Mouse (Mus musculus) liver, postnatal 0 days (tissue): ENCODE data around the gene Sorcs2. TPM values are rescaled to one million over a fixed set of nuclear protein-coding genes. Genes with fewer than 3 reads are reported as not detected.

Experiments used
- ATAC-seq: fragments of 200-750 bp; cut with Nextera tagmentation; 2 replicates; pipeline ENCODE4 v1.8.0; 2017; ENCODE audit warnings: mild to moderate bottlenecking, moderate library complexity
- DNase-seq: peaks from one replicate; pipeline ENCODE4 v3.0.0-alpha.2; 2016
- H3K27ac ChIP-seq: fragments of 300-500 bp; sonication (generic); 2 replicates; pipeline ENCODE4 v1.5.1; 2014; ENCODE audit warnings: antibody characterized with exemption, moderate library complexity, mild to moderate bottlenecking, low read depth
- H3K27me3 ChIP-seq: fragments of 300-500 bp; sonication (generic); 2 replicates; pipeline ENCODE4 v1.6.1; 2014; ENCODE audit warnings: low read length, control low read depth, mixed read lengths; ENCODE audit not compliant: insufficient read depth
- H3K36me3 ChIP-seq: fragments of 300-500 bp; sonication (generic); replicated peaks from 2 replicates; pipeline ENCODE4 v1.6.1; 2014; ENCODE audit warnings: mild to moderate bottlenecking, control low read depth, low read length, moderate library complexity, mixed read lengths; ENCODE audit not compliant: insufficient read depth
- H3K4me1 ChIP-seq: fragments of 300-500 bp; sonication (generic); 2 replicates; pipeline ENCODE4 v1.6.1; 2014; ENCODE audit warnings: antibody characterized with exemption, mild to moderate bottlenecking, control low read depth; ENCODE audit not compliant: insufficient read depth
- H3K4me2 ChIP-seq: fragments of 300-500 bp; sonication (generic); 2 replicates; pipeline ENCODE4 v1.6.1; 2014; ENCODE audit warnings: low read depth, mild to moderate bottlenecking, low read length, moderate library complexity, mixed read lengths
- H3K4me3 ChIP-seq: fragments of 300-500 bp; sonication (generic); 2 replicates; pipeline ENCODE4 v1.5.1; 2014; ENCODE audit warnings: low read depth, low read length
- H3K9ac ChIP-seq: fragments of 300-500 bp; sonication (generic); replicated peaks from 2 replicates; pipeline ENCODE4 v1.6.1; 2014; ENCODE audit warnings: mild to moderate bottlenecking, moderate library complexity
- H3K9me3 ChIP-seq: fragments of 300-500 bp; sonication (generic); 2 replicates; pipeline ENCODE4 v1.6.1; 2016; ENCODE audit warnings: mild to moderate bottlenecking, control low read depth, low read length, mixed read lengths
- CTCF ChIP-seq: sonication (generic); IDR thresholded peaks from 2 replicates; pipeline ENCODE4 v1.5.1; 2016; ENCODE audit warnings: antibody characterized with exemption, low read depth
- EP300 ChIP-seq: IDR thresholded peaks from 2 replicates; pipeline ENCODE4 v1.6.1; 2016; ENCODE audit warnings: antibody characterized with exemption, low read depth, mild to moderate bottlenecking
- whole genome bisulfite sequencing: fragments of 180-500 bp; shearing (Covaris S2); extraction: QIAGEN DNeasy Blood & Tissue Kit; methylation state at CpG from one replicate; pipeline ENCODE4 v1.1.7; 2014; ENCODE audit not compliant: insufficient replicate concordance; 5-methylcytosine and 5-hydroxymethylcytosine counted together
- polyA plus RNA-seq: library from polyadenylated mRNA; unstranded; fragments of >200 nt; fragmentation: Nextera tagmentation; extraction: Ambion mirVana; gene quantifications from 2 replicates; pipeline ENCODE4 v1.2.1, GENCODE M21; 2015

The Sorcs2 gene
- polyA plus RNA-seq, 1 experiment from 2014 or later = 0.33 TPM

GRCm38 (mm10) chr5:36139766-36140165, 258.2 kb downstream of the Sorcs2 start:
- H3K27ac ChIP-seq = no peak overlapping the region
- H3K4me3 ChIP-seq = no peak overlapping the region
- no peaks in the 10 kb centered on the region for H3K36me3 ChIP-seq
- ATAC-seq (no peak), DNase-seq (no peak)
- WGBS = 65% methylated on average over 6 of the region's 6 CpGs
- no peak overlapping the region for H3K4me2 ChIP-seq
- H3K27me3 ChIP-seq = no peaks in the 10 kb centered on the region
- no peak overlapping the region for H3K9ac ChIP-seq
- H3K4me1 ChIP-seq = no peaks in the 10 kb centered on the region
- TF ChIP-seq CTCF (no peak), EP300 (no peak)
- H3K9me3 ChIP-seq = no peaks in the 10 kb centered on the region

- Histone ChIP-seq H3K4me1 (no peaks in the 10 kb centered on the region), H3K9ac (no peak overlapping the region), H3K36me3 (no peaks in the 10 kb centered on the region), H3K27me3 (no peaks in the 10 kb centered on the region), H3K27ac (no peak overlapping the region), H3K9me3 (no peaks in the 10 kb centered on the region), H3K4me3 (no peak overlapping the region), H3K4me2 (no peak overlapping the region)
- TF ChIP-seq CTCF (peak; percentile 30), EP300 (no peak)
- ATAC-seq = peak; percentile 72
- DNase-seq = no peak
- 48% methylated on average over 3 of the region's 3 CpGs for WGBS
These were observed 261.9 kb downstream of the Sorcs2 start for GRCm38 (mm10) chr5:36135874-36136542.

- no peak overlapping the region for H3K27ac ChIP-seq
- TF ChIP-seq EP300 (no peak), CTCF (no peak)
- DNase-seq = no peak
- H3K4me3 ChIP-seq = no peak overlapping the region
- H3K9ac ChIP-seq = no peak overlapping the region
- H3K4me2 ChIP-seq = no peak overlapping the region
- H3K36me3 ChIP-seq = no peaks in the 10 kb centered on the region
- no peaks in the 10 kb centered on the region for H3K9me3 ChIP-seq
- 65% methylated on average over 6 of the region's 6 CpGs for WGBS
- H3K27me3 ChIP-seq = no peaks in the 10 kb centered on the region
- ATAC-seq = no peak
- H3K4me1 ChIP-seq = no peaks in the 10 kb centered on the region
These were observed 263.6 kb downstream of the Sorcs2 start for GRCm38 (mm10) chr5:36134302-36134701.

GRCm38 (mm10) chr5:36133893-36134292, 264.0 kb downstream of the Sorcs2 start:
- Histone ChIP-seq H3K27ac (no peak overlapping the region), H3K27me3 (no peaks in the 10 kb centered on the region), H3K4me3 (no peak overlapping the region), H3K36me3 (no peaks in the 10 kb centered on the region), H3K4me1 (no peaks in the 10 kb centered on the region), H3K4me2 (no peak overlapping the region), H3K9ac (no peak overlapping the region), H3K9me3 (no peaks in the 10 kb centered on the region)
- 50% methylated on average over 2 of the region's 2 CpGs for WGBS
- ATAC-seq (no peak), DNase-seq (no peak)
- TF ChIP-seq CTCF (no peak), EP300 (no peak)

GRCm38 (mm10) chr5:36130393-36131011, 267.4 kb downstream of the Sorcs2 start:
- Histone ChIP-seq H3K4me2 (no peak overlapping the region), H3K27ac (no peak overlapping the region), H3K9ac (no peak overlapping the region), H3K9me3 (no peaks in the 10 kb centered on the region), H3K36me3 (no peaks in the 10 kb centered on the region), H3K4me3 (no peak overlapping the region), H3K4me1 (no peaks in the 10 kb centered on the region), H3K27me3 (no peaks in the 10 kb centered on the region)
- TF ChIP-seq CTCF = no peak
- TF ChIP-seq EP300 = no peak
- ATAC-seq = no peak
- 35% methylated on average over 8 of the region's 8 CpGs for WGBS
- no peak for DNase-seq

- Histone ChIP-seq H3K27me3 (no peaks in the 10 kb centered on the region), H3K4me3 (no peak overlapping the region), H3K9ac (no peak overlapping the region), H3K4me2 (no peak overlapping the region), H3K4me1 (no peaks in the 10 kb centered on the region), H3K36me3 (no peaks in the 10 kb centered on the region), H3K27ac (no peak overlapping the region), H3K9me3 (no peaks in the 10 kb centered on the region)
- DNase-seq = no peak
- TF ChIP-seq CTCF (no peak), EP300 (no peak)
- WGBS = 61% methylated on average over 2 of the region's 2 CpGs
- ATAC-seq = no peak
These were observed 268.3 kb downstream of the Sorcs2 start for GRCm38 (mm10) chr5:36129661-36130060.
